Mouse (Mus musculus) lung, embryonic 15.5 days (tissue): ENCODE data around the gene Tmem91. TPM values are rescaled to one million over a fixed set of nuclear protein-coding genes. Genes with fewer than 3 reads are reported as not detected.

Experiments used
- ATAC-seq: fragments of 200-750 bp; cut with Nextera tagmentation; 2 replicates; pipeline ENCODE4 v1.8.0; 2017; ENCODE audit warnings: moderate number of reproducible peaks, borderline replicate concordance; ENCODE audit not compliant: low FRiP score, low TSS enrichment; ENCODE audit errors: extremely low read depth
- H3K27ac ChIP-seq: fragments of 300-500 bp; sonication (generic); 2 replicates; pipeline ENCODE4 v1.5.1; 2015; ENCODE audit warnings: moderate library complexity, mild to moderate bottlenecking, inconsistent platforms
- H3K27me3 ChIP-seq: fragments of 300-500 bp; sonication (generic); 2 replicates; pipeline ENCODE4 v1.6.1; 2015; ENCODE audit warnings: inconsistent platforms
- H3K36me3 ChIP-seq: fragments of 300-500 bp; sonication (generic); 2 replicates; pipeline ENCODE4 v1.6.1; 2015; ENCODE audit warnings: inconsistent platforms
- H3K4me1 ChIP-seq: fragments of 300-500 bp; sonication (generic); 2 replicates; pipeline ENCODE4 v1.6.1; 2015; ENCODE audit warnings: inconsistent platforms
- H3K4me2 ChIP-seq: fragments of 300-500 bp; sonication (generic); 2 replicates; pipeline ENCODE4 v1.6.1; 2015; ENCODE audit warnings: inconsistent platforms, mild to moderate bottlenecking, moderate library complexity
- H3K4me3 ChIP-seq: fragments of 300-500 bp; sonication (generic); 2 replicates; pipeline ENCODE4 v1.5.1; 2015; ENCODE audit warnings: mild to moderate bottlenecking, inconsistent platforms
- H3K9ac ChIP-seq: fragments of 300-500 bp; sonication (generic); 2 replicates; pipeline ENCODE4 v1.6.1; 2015; ENCODE audit warnings: inconsistent platforms
- H3K9me3 ChIP-seq: fragments of 300-500 bp; sonication (generic); 2 replicates; pipeline ENCODE4 v1.6.1; 2016; ENCODE audit warnings: inconsistent platforms
- WGBS: fragments of 180-500 bp; shearing (Covaris S2); methylation state at CpG from one replicate; pipeline ENCODE4 v1.1.7; 2015; 5-methylcytosine and 5-hydroxymethylcytosine counted together
- polyA plus RNA-seq: library from polyadenylated mRNA; unstranded; fragments of >200 nt; fragmentation: Nextera tagmentation; extraction: Ambion mirVana; gene quantifications from 2 replicates; pipeline ENCODE4 v1.2.1, GENCODE M21; 2015

The Tmem91 gene
- polyA plus RNA-seq, 1 experiment from 2014 or later: 2.6 TPM

GRCm38 (mm10) chr7:25637099-25637498 is 37.9 kb downstream of the Tmem91 start:
- 81% methylated on average over 5 of the region's 5 CpGs for WGBS
- Histone ChIP-seq H3K27me3 (no peaks in the 10 kb centered on the region), H3K9ac (no peak overlapping the region), H3K4me1 (no peaks in the 10 kb centered on the region), H3K36me3 (peaks cover 3% of the 10 kb centered on the region; the same call in 1 of the 2 replicates), H3K4me3 (no peak overlapping the region), H3K9me3 (no peaks in the 10 kb centered on the region), H3K4me2 (no peak overlapping the region), H3K27ac (no peak overlapping the region)
- no peak for ATAC-seq

DNA sequence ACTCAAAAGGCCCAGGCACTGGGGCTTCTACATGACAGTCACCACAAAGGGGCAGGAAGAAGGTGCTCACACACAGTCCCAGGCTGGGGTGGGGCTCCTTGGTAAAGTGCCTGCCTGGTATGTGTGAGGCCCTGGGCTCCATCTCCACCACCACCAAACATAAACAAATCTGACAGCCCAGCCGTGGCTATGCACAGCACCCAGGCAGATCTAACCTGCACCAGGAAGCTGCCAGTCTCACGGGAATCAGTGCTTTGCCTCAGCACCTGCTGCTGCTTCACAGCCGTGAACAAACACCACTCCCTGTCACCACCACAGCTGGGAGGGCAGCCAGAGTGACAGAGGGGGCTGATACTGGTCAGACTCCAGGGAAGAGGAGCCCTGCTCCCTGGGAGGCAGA is 38.6 kb downstream of the Tmem91 start:
- 26% methylated on average over 3 of the region's 3 CpGs for WGBS
- no peak overlapping the region for H3K4me3 ChIP-seq
- no peak overlapping the region for H3K27ac ChIP-seq
- H3K36me3 ChIP-seq: peaks cover 3% of the 10 kb centered on the region; the same call in 1 of the 2 replicates
- H3K27me3 ChIP-seq: no peaks in the 10 kb centered on the region
- H3K4me1 ChIP-seq: no peaks in the 10 kb centered on the region
- ATAC-seq: no peak
- no peak overlapping the region for H3K4me2 ChIP-seq
- no peaks in the 10 kb centered on the region for H3K9me3 ChIP-seq
- no peak overlapping the region for H3K9ac ChIP-seq

DNA sequence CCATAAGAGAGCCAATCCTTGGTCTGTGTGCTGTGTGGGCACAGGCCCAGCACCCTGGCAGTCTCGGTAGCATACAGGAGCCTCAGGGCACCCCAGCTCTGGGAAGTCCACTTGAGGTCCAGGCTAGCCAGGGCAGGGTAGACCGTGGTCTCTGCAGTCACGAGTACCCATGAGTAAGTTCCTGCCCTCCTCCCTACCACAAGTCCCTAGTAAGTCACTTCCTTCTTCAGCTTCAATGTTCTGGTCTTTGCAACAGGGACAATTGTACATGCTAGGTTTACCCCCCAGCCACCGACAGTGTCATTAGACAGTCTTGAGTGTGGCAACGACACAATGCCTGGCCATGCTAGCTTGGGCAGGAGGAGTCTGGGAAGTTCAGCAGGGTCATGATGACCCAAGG is 42.3 kb downstream of the Tmem91 start:
- H3K4me3 ChIP-seq: no peak overlapping the region
- H3K9ac ChIP-seq: no peak overlapping the region
- H3K4me2 ChIP-seq: no peak overlapping the region
- no peaks in the 10 kb centered on the region for H3K27me3 ChIP-seq
- H3K27ac ChIP-seq: no peak overlapping the region
- 86% methylated on average over 5 of the region's 5 CpGs for WGBS
- ATAC-seq: no peak
- no peaks in the 10 kb centered on the region for H3K9me3 ChIP-seq
- peaks cover 3% of the 10 kb centered on the region; the same call in 1 of the 2 replicates for H3K36me3 ChIP-seq
- H3K4me1 ChIP-seq: peaks cover 13% of the 10 kb centered on the region

- H3K9ac ChIP-seq: peak overlapping the region; percentile 46
- H3K4me1 ChIP-seq: peaks cover 28% of the 10 kb centered on the region
- peaks cover 3% of the 10 kb centered on the region; the same call in 1 of the 2 replicates for H3K36me3 ChIP-seq
- WGBS: 42% methylated on average over 8 of the region's 8 CpGs
- H3K4me3 ChIP-seq: peak overlapping the region; percentile 45
- ATAC-seq: no peak
- H3K4me2 ChIP-seq: peak overlapping the region; percentile 91
- no peaks in the 10 kb centered on the region for H3K27me3 ChIP-seq
- H3K27ac ChIP-seq: no peak overlapping the region
- no peaks in the 10 kb centered on the region for H3K9me3 ChIP-seq
These were observed 46.7 kb downstream of the Tmem91 start for GRCm38 (mm10) chr7:25628323-25628620.

DNA sequence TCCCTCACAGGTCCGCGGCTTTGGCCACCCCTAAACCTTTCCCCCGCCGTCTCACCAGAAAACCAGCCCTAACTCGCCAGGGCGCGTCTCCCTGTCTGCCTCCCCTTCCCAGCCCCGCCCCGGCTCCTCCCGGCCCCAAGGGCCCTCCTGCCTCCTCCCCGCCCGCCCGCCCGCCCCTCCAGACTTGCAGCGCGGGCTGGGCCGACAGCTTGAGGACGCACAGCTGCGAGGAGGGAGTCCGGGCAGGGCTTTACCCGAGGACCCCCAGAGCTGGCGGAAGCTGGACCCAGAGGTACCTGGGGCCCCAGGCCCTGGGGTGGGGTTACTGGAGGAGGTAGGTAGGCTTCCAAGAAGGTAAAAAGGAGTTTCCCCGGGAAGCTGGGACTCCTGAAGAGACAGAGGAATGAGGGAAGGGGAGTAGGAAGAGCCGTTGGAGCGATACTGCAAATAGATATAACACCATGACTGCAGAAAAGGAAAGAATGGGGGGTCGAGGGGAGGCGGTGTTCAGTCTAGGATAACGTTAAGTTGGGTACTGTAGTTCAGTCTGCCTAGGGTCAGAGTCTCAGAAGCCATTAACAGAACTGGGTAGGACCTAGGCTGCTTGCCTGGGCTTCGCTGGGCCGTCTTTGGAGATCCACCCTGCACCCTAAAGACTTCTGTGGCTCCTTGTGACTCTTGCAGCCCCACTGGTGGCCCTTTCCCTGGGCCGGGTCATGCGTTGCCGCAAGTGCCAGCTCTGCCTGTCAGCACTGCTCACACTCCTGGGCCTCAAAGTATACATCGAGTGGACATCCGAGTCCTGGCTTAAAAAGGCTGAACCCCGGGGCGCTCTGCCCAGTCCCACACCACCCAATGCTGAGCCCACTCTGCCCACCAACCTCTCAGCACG is 47.3 kb downstream of the Tmem91 start:
- peaks cover 28% of the 10 kb centered on the region for H3K4me1 ChIP-seq
- H3K27me3 ChIP-seq: no peaks in the 10 kb centered on the region
- peak overlapping the region; percentile 91 for H3K4me2 ChIP-seq
- WGBS: 10% methylated on average over 38 of the region's 38 CpGs
- H3K9ac ChIP-seq: peak overlapping the region; percentile 46
- H3K9me3 ChIP-seq: no peaks in the 10 kb centered on the region
- ATAC-seq: peak; percentile 87
- H3K4me3 ChIP-seq: peak overlapping the region; percentile 45
- H3K36me3 ChIP-seq: no peaks in the 10 kb centered on the region; the same call in 1 of the 2 replicates
- peak overlapping the region; percentile 74 for H3K27ac ChIP-seq

GRCm38 (mm10) chr7:25626509-25627430 is 48.2 kb downstream of the Tmem91 start, which contains the start of gene B3gnt8:
B3gnt8 (plus strand) TSS chr7:25626654.
- H3K27me3 ChIP-seq: no peaks in the 10 kb centered on the region

GRCm38 (mm10) chr7:25625594-25626250 is 49.2 kb downstream of the Tmem91 start:
- 75% methylated on average over 10 of the region's 10 CpGs for WGBS
- peak overlapping the region; percentile 74; the same call in 1 of the 2 replicates for H3K27ac ChIP-seq
- no peak overlapping the region for H3K4me3 ChIP-seq
- no peaks in the 10 kb centered on the region for H3K27me3 ChIP-seq
- H3K9ac ChIP-seq: no peak overlapping the region
- H3K36me3 ChIP-seq: peaks cover 4% of the 10 kb centered on the region; the same call in 1 of the 2 replicates
- no peak for ATAC-seq
- H3K9me3 ChIP-seq: no peaks in the 10 kb centered on the region
- no peak overlapping the region for H3K4me2 ChIP-seq
- H3K4me1 ChIP-seq: peaks cover 28% of the 10 kb centered on the region

More at GRCm38 (mm10) chr7:25626509-25627430, 48.2 kb downstream of the Tmem91 start, which contains the start of gene B3gnt8:
- 9% methylated on average over 29 of the region's 29 CpGs for WGBS
- peak; percentile 32; the same call in 1 of the 2 replicates for ATAC-seq
- Histone ChIP-seq H3K4me2 (peak within 1 kb of the TSS; percentile 91), H3K27ac (peak within 1 kb of the TSS; percentile 74), H3K9me3 (no peaks in the 10 kb centered on the region), H3K4me3 (peak within 1 kb of the TSS; percentile 45), H3K9ac (peak within 1 kb of the TSS; percentile 46), H3K4me1 (peaks cover 28% of the 10 kb centered on the region), H3K36me3 (peaks cover 4% of the 10 kb centered on the region; the same call in 1 of the 2 replicates)

DNA sequence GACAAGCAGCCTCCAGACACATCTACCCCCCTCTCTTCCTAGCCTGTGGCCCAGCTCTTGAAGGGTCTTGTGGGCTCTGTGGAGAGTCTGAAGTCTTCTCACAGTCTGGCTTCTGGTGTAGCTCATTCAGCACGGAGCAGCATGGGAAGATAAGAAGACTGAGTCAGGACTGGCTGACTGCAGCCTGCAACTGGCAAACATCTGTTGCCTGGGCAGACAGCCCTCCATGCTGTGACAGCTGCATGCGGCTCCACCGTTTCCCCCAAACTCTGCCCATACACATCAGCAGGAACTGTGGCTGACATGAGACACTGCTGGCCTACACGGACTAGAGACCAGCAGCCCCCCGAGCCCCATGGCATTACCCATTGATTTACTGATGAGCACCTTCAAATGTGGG is 50.1 kb downstream of the Tmem91 start:
- Histone ChIP-seq H3K36me3 (peaks cover 4% of the 10 kb centered on the region; the same call in 1 of the 2 replicates), H3K9ac (no peak overlapping the region), H3K4me1 (peaks cover 28% of the 10 kb centered on the region), H3K4me2 (no peak overlapping the region), H3K9me3 (no peaks in the 10 kb centered on the region), H3K27me3 (no peaks in the 10 kb centered on the region), H3K27ac (0 out of 2 replicates have a peak overlapping the region, but pooled peaks have one; percentile 43), H3K4me3 (no peak overlapping the region)
- 63% methylated on average over 5 of the region's 5 CpGs for WGBS
- no peak; the same call in 1 of the 2 replicates for ATAC-seq

DNA sequence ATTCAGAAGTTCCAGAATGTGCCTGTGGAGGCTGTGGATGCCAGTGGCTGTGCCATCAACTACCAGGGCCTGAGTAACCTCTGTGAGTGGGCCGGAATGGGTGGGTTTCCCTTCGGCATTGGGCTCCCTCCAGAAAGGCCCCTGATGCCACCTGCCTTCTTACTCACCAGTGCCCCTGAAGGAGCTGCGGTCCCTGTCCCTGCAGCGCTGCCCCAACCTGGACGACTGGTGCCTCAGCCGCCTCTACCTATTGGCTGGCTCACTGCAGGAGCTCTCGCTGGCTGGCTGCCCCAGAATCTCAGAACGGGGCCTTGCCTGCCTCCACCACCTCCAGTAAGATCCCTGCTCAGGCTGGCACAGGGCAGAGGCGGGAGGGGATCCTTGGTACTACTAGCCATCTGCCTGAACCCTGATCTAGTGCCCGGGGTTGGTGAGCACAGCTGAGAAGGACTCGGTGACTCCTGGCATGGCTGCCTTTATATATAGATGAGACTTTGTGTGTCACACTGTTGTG is 51.1 kb downstream of the Tmem91 start:
- ATAC-seq: no peak
- H3K4me3 ChIP-seq: no peak overlapping the region
- H3K9ac ChIP-seq: no peak overlapping the region
- 89% methylated on average over 11 of the region's 11 CpGs for WGBS
- no peak overlapping the region for H3K27ac ChIP-seq
- peaks cover 29% of the 10 kb centered on the region for H3K4me1 ChIP-seq
- H3K27me3 ChIP-seq: no peaks in the 10 kb centered on the region
- H3K9me3 ChIP-seq: no peaks in the 10 kb centered on the region
- no peak overlapping the region for H3K4me2 ChIP-seq
- H3K36me3 ChIP-seq: peaks cover 4% of the 10 kb centered on the region; the same call in 1 of the 2 replicates

- H3K4me1 ChIP-seq: peaks cover 4% of the 10 kb centered on the region
- H3K4me3 ChIP-seq: no peak overlapping the region
- H3K27me3 ChIP-seq: no peaks in the 10 kb centered on the region
- ATAC-seq: no peak
- no peaks in the 10 kb centered on the region for H3K9me3 ChIP-seq
- peaks cover 4% of the 10 kb centered on the region; the same call in 1 of the 2 replicates for H3K36me3 ChIP-seq
- no peak overlapping the region for H3K27ac ChIP-seq
- H3K4me2 ChIP-seq: no peak overlapping the region
- no peak overlapping the region for H3K9ac ChIP-seq
- WGBS: 94% methylated on average over 11 of the region's 11 CpGs
These were observed 54.2 kb downstream of the Tmem91 start for GRCm38 (mm10) chr7:25620751-25621150.

GRCm38 (mm10) chr7:25620101-25620500 is 54.9 kb downstream of the Tmem91 start:
- 90% methylated on average over 5 of the region's 5 CpGs for WGBS
- H3K4me1 ChIP-seq: peaks cover 4% of the 10 kb centered on the region
- H3K27me3 ChIP-seq: no peaks in the 10 kb centered on the region
- H3K27ac ChIP-seq: no peak overlapping the region
- peak overlapping the region; percentile 73 for H3K4me2 ChIP-seq
- peaks cover 4% of the 10 kb centered on the region; the same call in 1 of the 2 replicates for H3K36me3 ChIP-seq
- ATAC-seq: no peak
- H3K9me3 ChIP-seq: no peaks in the 10 kb centered on the region
- peak overlapping the region; percentile 63; the same call in 1 of the 2 replicates for H3K4me3 ChIP-seq
- no peak overlapping the region for H3K9ac ChIP-seq
